13 mouse cellular contexts compared by ENCODE assay signal in genomic region chr13:103095491-103095890, GRCm38 (mm10).
DNase-seq lines count a peak whose midpoint lies in the region; ATAC-seq and TF ChIP-seq lines count a peak whose summit lies in the region.
"Had no signal": no experiment of that assay in that cellular context is flagged by ENCODE, and none has a peak within 500 bp of the region (broad histone marks: within the 10 kb centered on the region; RNA-seq: fewer than 3 reads in every experiment).

No protein-coding gene starts in this region.

- H3K27me3 ChIP-seq in heart, embryonic 13.5 days (replicated peaks), result no peaks in the 10 kb centered on the region
- H3K27me3 ChIP-seq in lung, embryonic 14.5 days (ENCODE audit: insufficient read depth, low read length), result no peaks in the 10 kb centered on the region
- H3K27me3 ChIP-seq in hindbrain, postnatal 0 days (ENCODE audit: insufficient read depth, low read length), result no peaks in the 10 kb centered on the region
- peaks cover 7% of the 10 kb centered on the region; the same call in 1 of the 2 replicates for H3K27me3 ChIP-seq in thymus, adult 2 months (ENCODE audit: control insufficient read depth, insufficient read depth, low read length)

- peaks cover 47% of the 10 kb centered on the region for H3K4me1 ChIP-seq in heart, embryonic 13.5 days
- H3K4me1 ChIP-seq in lung, embryonic 14.5 days (ENCODE audit: insufficient read depth), result no peaks in the 10 kb centered on the region
- no peaks in the 10 kb centered on the region for H3K4me1 ChIP-seq in brown adipose tissue, adult 24 weeks (ENCODE audit: control insufficient read depth, insufficient read depth, insufficient read length, low read length)
- H3K4me1 ChIP-seq in hindbrain, postnatal 0 days (ENCODE audit: insufficient read depth, low read length), result no peaks in the 10 kb centered on the region
- H3K4me1 ChIP-seq in thymus, adult 2 months (replicated peaks; ENCODE audit: control insufficient read depth, insufficient read depth, low read length), result no peaks in the 10 kb centered on the region

- DNase-seq in heart, postnatal 25 days (ENCODE audit: low spot score), result no peak
- peak; percentile 28 for DNase-seq in lung, embryonic 14.5 days
- no peak for DNase-seq in lung, postnatal 36 days
- DNase-seq in hindbrain, postnatal 0 days (ENCODE audit: low spot score), result no peak
- no peak for DNase-seq in adrenal gland, postnatal 36 days
- no peak for DNase-seq in thymus, adult 2 months
- DNase-seq: adrenal gland, postnatal 10 days; cerebellum, adult 2 months; gastrocnemius, postnatal 25 days had no signal

- no peak for ATAC-seq in heart, embryonic 13.5 days (ENCODE audit: extremely low read depth, insufficient number of reproducible peaks, low FRiP score, low TSS enrichment)
- ATAC-seq in lung, embryonic 14.5 days (ENCODE audit: insufficient read depth), result no peak
- no peak for ATAC-seq in hindbrain, postnatal 0 days

- peak overlapping the region; percentile 82 for H3K4me2 ChIP-seq in heart, embryonic 13.5 days
- peak overlapping the region; percentile 86; the same call in 1 of the 2 replicates for H3K4me2 ChIP-seq in lung, embryonic 14.5 days
- peak overlapping the region; percentile 82 for H3K4me2 ChIP-seq in hindbrain, postnatal 0 days (ENCODE audit: low read depth, low read length)

- intact Hi-C loops in heart, postnatal 25 days (cut with DNase I), result no loop called here

- H3K27ac ChIP-seq in heart, embryonic 13.5 days (replicated peaks), result peak overlapping the region; percentile 96
- no peak overlapping the region for H3K27ac ChIP-seq in lung, embryonic 14.5 days (ENCODE audit: low read depth)
- H3K27ac ChIP-seq in brown adipose tissue, adult 24 weeks (replicated peaks; ENCODE audit: low read depth, low read length), result peak overlapping the region; percentile 16; the same call in 1 of the 2 replicates
- H3K27ac ChIP-seq in hindbrain, postnatal 0 days, result no peak overlapping the region
- no peak overlapping the region for H3K27ac ChIP-seq in thymus, adult 2 months (ENCODE audit: control insufficient read depth, insufficient read depth, low read length)
- H3K27ac ChIP-seq: forebrain, embryonic 13.5 days; liver, embryonic 14.5 days had no signal

- peak overlapping the region; percentile 85 for H3K9ac ChIP-seq in heart, embryonic 13.5 days
- H3K9ac ChIP-seq in lung, embryonic 14.5 days, result no peak overlapping the region
- no peak overlapping the region for H3K9ac ChIP-seq in hindbrain, postnatal 0 days (replicated peaks; ENCODE audit: low read length)
- H3K9ac ChIP-seq: forebrain, embryonic 13.5 days; liver, embryonic 14.5 days had no signal

- TF ChIP-seq POLR2A in thymus, adult 2 months (IDR thresholded peaks at IDR 0.05; ENCODE audit: control insufficient read depth, extremely low read depth, insufficient read depth, low read length, poor library complexity), result no peak

- no peaks in the 10 kb centered on the region for H3K9me3 ChIP-seq in heart, embryonic 13.5 days
- no peaks in the 10 kb centered on the region for H3K9me3 ChIP-seq in lung, embryonic 14.5 days (ENCODE audit: low read depth, low read length)
- H3K9me3 ChIP-seq in hindbrain, postnatal 0 days (ENCODE audit: low read length), result no peaks in the 10 kb centered on the region
- H3K9me3 ChIP-seq: forebrain, embryonic 13.5 days had no signal

- H3K4me3 ChIP-seq in heart, embryonic 13.5 days, result peak overlapping the region; percentile 67
- H3K4me3 ChIP-seq in lung, embryonic 14.5 days (ENCODE audit: low read depth, low read length), result peak overlapping the region; percentile 48
- peak overlapping the region; percentile 13; the same call in 1 of the 2 replicates for H3K4me3 ChIP-seq in brown adipose tissue, adult 24 weeks (ENCODE audit: insufficient read depth, low read depth, low read length)
- 0 out of 2 replicates have a peak overlapping the region, but pooled peaks have one; percentile 6 for H3K4me3 ChIP-seq in hindbrain, postnatal 0 days (ENCODE audit: low read length)
- H3K4me3 ChIP-seq in thymus, adult 2 months (ENCODE audit: control insufficient read depth, insufficient read depth, low read length), result no peak overlapping the region

- H3K36me3 ChIP-seq in heart, embryonic 13.5 days, result no peaks in the 10 kb centered on the region
- no peaks in the 10 kb centered on the region for H3K36me3 ChIP-seq in lung, embryonic 14.5 days (ENCODE audit: insufficient read depth)
- H3K36me3 ChIP-seq in hindbrain, postnatal 0 days (ENCODE audit: insufficient read depth, low read length), result no peaks in the 10 kb centered on the region
- no peaks in the 10 kb centered on the region for H3K36me3 ChIP-seq in thymus, adult 2 months (ENCODE audit: control insufficient read depth, insufficient read depth, low read length)

- no peak for TF ChIP-seq CTCF in lung, embryonic 14.5 days (IDR thresholded peaks at IDR 0.05; ENCODE audit: low read depth)
- no peak for TF ChIP-seq CTCF in hindbrain, postnatal 0 days (IDR thresholded peaks at IDR 0.05; ENCODE audit: low read depth)
- no peak for TF ChIP-seq CTCF in thymus, adult 2 months (IDR thresholded peaks at IDR 0.05; ENCODE audit: borderline replicate concordance, control insufficient read depth, extremely low read depth, insufficient read depth, low read length, poor library complexity)

- 30% methylated on average over 7 of the region's 7 CpGs for WGBS in heart, embryonic 13.5 days
- 53% methylated on average over 7 of the region's 7 CpGs for WGBS in lung, embryonic 14.5 days
- 41% methylated on average over 7 of the region's 7 CpGs for WGBS in hindbrain, postnatal 0 days
- 28% methylated on average over 7 of the region's 7 CpGs for WGBS in thymus, adult 2 months

Comparison
In these comparisons a context has a peak if more than half of its experiments do, and no peak if none do; other contexts are left out.
1. H3K27ac ChIP-seq: peak in heart, embryonic 13.5 days (single experiment) and brown adipose tissue, adult 24 weeks (single experiment); none in lung, embryonic 14.5 days (single experiment), hindbrain, postnatal 0 days (single experiment) and thymus, adult 2 months (single experiment).
2. Peak in every context shown above with its lines, with median percentiles within 50 percentile points of each other: H3K4me2 ChIP-seq.